Mouse (Mus musculus): ENCODE results near the gene Cd164. TPM values are rescaled to one million over a fixed set of nuclear protein-coding genes. Genes with fewer than 3 reads are reported as not detected.

The Cd164 gene
- polyA plus RNA-seq, 1 experiment from 2014 or later, result 154 TPM

DNA sequence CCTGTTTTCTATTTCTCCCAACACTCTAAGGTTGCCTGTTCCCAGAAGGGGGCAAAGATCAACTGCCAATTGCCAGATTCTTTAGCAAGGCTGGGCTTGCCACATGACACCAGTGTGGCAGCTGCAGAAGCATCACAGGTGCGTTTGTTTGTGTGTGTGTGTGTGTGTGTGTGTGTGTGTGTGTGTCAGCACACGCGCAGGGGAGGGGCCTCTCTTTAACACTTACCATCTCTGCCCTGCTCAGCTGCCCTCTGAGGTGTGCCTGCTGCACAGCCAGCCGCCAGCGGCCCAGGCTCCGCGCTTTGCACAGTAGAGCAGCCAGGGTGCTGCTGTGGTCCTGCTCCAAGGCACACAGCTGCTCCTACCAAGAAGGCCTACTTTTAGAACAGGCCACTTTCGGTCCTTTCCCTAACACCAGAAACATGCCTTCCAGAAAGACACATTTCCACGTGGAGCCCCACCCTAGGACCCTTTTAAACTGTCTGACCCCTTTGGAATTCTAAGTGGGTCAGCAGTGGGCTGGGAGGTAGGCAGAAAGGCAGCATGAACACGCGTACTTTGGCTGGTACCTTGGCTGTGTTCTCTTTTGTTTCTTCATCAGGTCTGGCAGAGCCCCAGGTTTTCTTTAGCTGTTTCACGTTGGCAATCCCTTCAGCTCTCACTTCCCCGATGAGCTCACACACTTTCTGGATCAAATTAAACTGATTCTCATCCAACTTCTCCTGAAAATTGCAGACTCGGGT lies 33.8 kb downstream of the Cd164 start:
- Histone ChIP-seq H3K27ac (peak overlapping the region; percentile 68), H3K9ac (no peak overlapping the region), H3K4me2 (0 out of 2 replicates have a peak overlapping the region, but pooled peaks have one; percentile 2), H3K4me1 (peaks cover 27% of the 10 kb centered on the region), H3K4me3 (no peak overlapping the region), H3K9me3 (0 out of 2 replicates have a peak, but pooled peaks cover 6% of the 10 kb centered on the region), H3K36me3 (0 out of 2 replicates have a peak, but pooled peaks cover 4% of the 10 kb centered on the region), H3K27me3 (no peaks in the 10 kb centered on the region)
- peak; percentile 43; the same call in 1 of the 2 replicates for ATAC-seq (ENCODE audit: insufficient number of reproducible peaks, insufficient read depth, low FRiP score, low TSS enrichment, low read depth)
- 26% methylated on average over 14 of the region's 14 CpGs for WGBS

GRCm38 (mm10) chr10:41553711-41554110 lies 34.5 kb downstream of the Cd164 start:
- Histone ChIP-seq H3K36me3 (0 out of 2 replicates have a peak, but pooled peaks cover 4% of the 10 kb centered on the region), H3K4me2 (no peak overlapping the region), H3K27me3 (no peaks in the 10 kb centered on the region), H3K4me3 (no peak overlapping the region), H3K9ac (no peak overlapping the region), H3K27ac (peak overlapping the region; percentile 36; the same call in 1 of the 2 replicates), H3K4me1 (peaks cover 27% of the 10 kb centered on the region), H3K9me3 (0 out of 2 replicates have a peak, but pooled peaks cover 6% of the 10 kb centered on the region)
- ATAC-seq (ENCODE audit: insufficient number of reproducible peaks, insufficient read depth, low FRiP score, low TSS enrichment, low read depth), result no peak
- WGBS, result 67% methylated on average over 4 of the region's 4 CpGs

DNA sequence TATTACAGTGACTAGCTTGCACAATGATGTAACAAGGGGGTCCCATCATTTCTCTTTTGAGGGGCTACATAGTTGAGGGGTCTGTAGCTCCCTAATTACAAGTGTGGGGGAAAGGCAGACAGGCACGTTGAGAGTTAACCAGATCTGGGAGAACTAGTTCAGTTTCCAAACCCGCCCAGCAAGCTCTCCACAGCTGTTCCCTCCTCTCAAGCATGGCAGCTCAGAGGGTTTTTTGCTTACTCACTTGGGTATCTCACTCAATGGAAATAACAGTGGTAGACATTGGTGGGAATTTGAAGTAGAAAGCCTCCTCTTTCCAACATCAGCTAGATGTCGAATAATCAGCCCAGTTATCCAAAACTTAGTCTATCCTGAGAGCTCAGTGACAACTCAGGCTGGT lies 35.9 kb downstream of the Cd164 start:
- Histone ChIP-seq H3K4me3 (no peak overlapping the region), H3K27me3 (no peaks in the 10 kb centered on the region), H3K36me3 (no peaks in the 10 kb centered on the region), H3K9me3 (peaks cover 3% of the 10 kb centered on the region; the same call in 1 of the 2 replicates), H3K27ac (no peak overlapping the region), H3K4me1 (peaks cover 27% of the 10 kb centered on the region), H3K9ac (no peak overlapping the region), H3K4me2 (no peak overlapping the region)
- no peak for ATAC-seq (ENCODE audit: insufficient number of reproducible peaks, insufficient read depth, low FRiP score, low TSS enrichment, low read depth)
- 77% methylated on average over 3 of the region's 3 CpGs for WGBS

GRCm38 (mm10) chr10:41558401-41558800 lies 39.2 kb downstream of the Cd164 start:
- 89% methylated on average over 1 of the region's 1 CpGs for WGBS
- Histone ChIP-seq H3K36me3 (no peaks in the 10 kb centered on the region), H3K9ac (no peak overlapping the region), H3K9me3 (peaks cover 13% of the 10 kb centered on the region; the same call in 1 of the 2 replicates), H3K27me3 (no peaks in the 10 kb centered on the region), H3K4me2 (no peak overlapping the region), H3K4me1 (peaks cover 5% of the 10 kb centered on the region), H3K4me3 (no peak overlapping the region), H3K27ac (no peak overlapping the region)
- ATAC-seq (ENCODE audit: insufficient number of reproducible peaks, insufficient read depth, low FRiP score, low TSS enrichment, low read depth), result no peak

DNA sequence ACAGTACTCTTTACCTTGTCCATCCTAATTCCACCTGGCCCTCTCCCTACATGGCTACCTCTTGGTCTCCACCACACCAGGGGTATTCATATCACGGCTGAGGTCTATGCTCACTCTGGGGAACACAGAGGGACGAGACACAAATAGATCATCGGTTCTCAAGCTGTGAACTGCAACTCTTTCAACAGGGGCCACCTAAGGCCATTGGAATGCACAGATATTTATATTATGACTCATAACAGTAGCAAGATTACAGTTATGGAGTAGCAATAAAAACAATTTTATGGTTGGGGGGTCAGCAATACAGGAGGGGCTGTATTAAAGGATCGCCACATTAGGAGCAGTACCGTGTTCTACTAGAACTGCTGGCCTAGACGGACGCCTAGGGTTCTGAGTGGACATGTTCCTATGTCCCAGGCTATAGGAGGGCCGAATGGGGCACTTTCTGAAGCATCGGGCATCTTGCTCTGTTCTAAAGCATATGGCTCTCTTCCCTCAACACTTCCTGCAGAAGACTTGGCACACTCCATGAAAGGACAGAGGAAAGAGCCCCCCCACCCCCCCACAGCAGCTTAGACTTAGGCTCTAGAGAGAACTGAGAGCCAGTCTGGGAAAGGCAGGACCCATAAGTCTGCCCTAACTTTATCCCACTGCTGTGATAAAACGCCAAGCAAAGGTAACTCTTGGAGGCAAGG lies 42.6 kb downstream of the Cd164 start:
- Histone ChIP-seq H3K4me1 (0 out of 2 replicates have a peak, but pooled peaks cover 2% of the 10 kb centered on the region), H3K9ac (no peak overlapping the region), H3K4me2 (no peak overlapping the region), H3K27me3 (no peaks in the 10 kb centered on the region), H3K27ac (no peak overlapping the region), H3K9me3 (peaks cover 13% of the 10 kb centered on the region; the same call in 1 of the 2 replicates), H3K4me3 (no peak overlapping the region), H3K36me3 (no peaks in the 10 kb centered on the region)
- ATAC-seq (ENCODE audit: insufficient number of reproducible peaks, insufficient read depth, low FRiP score, low TSS enrichment, low read depth), result no peak
- 89% methylated on average over 10 of the region's 10 CpGs for WGBS

GRCm38 (mm10) chr10:41565141-41565540 lies 45.9 kb downstream of the Cd164 start:
- Histone ChIP-seq H3K4me3 (no peak overlapping the region), H3K27me3 (no peaks in the 10 kb centered on the region), H3K27ac (no peak overlapping the region), H3K9me3 (peaks cover 9% of the 10 kb centered on the region; the same call in 1 of the 2 replicates), H3K4me2 (no peak overlapping the region), H3K36me3 (no peaks in the 10 kb centered on the region), H3K4me1 (0 out of 2 replicates have a peak, but pooled peaks cover 3% of the 10 kb centered on the region), H3K9ac (no peak overlapping the region)
- no peak for ATAC-seq (ENCODE audit: insufficient number of reproducible peaks, insufficient read depth, low FRiP score, low TSS enrichment, low read depth)
- 33% methylated on average over 5 of the region's 5 CpGs for WGBS

GRCm38 (mm10) chr10:41568306-41568705 lies 49.1 kb downstream of the Cd164 start:
- Histone ChIP-seq H3K27me3 (no peaks in the 10 kb centered on the region), H3K4me1 (peaks cover 9% of the 10 kb centered on the region), H3K4me2 (no peak overlapping the region), H3K9me3 (no peaks in the 10 kb centered on the region), H3K36me3 (no peaks in the 10 kb centered on the region), H3K4me3 (no peak overlapping the region), H3K9ac (no peak overlapping the region), H3K27ac (no peak overlapping the region; the same call in 1 of the 2 replicates)
- no peak for ATAC-seq (ENCODE audit: insufficient number of reproducible peaks, insufficient read depth, low FRiP score, low TSS enrichment, low read depth)
- WGBS, result 23% methylated on average over 3 of the region's 3 CpGs

DNA sequence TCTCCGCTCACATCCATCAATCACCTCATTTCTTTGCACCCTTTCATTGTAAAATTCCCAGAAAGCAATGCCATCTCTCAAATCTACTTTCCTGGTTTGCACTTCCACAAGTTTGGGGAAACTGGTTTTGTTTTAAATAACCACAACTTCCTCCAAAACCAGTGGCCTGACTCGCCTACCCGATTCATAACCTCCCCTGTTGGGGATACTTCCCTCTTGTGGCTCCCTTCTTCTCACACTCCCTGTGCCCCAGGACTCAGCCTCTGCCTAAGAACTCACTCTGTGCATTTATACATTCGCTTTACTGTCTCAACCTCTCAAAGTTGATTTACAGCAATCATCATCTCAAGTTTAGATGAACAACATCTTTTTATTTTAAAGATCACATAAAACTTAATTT lies 51.9 kb downstream of the Cd164 start:
- H3K4me1 ChIP-seq, result peaks cover 14% of the 10 kb centered on the region
- 86% methylated on average over 4 of the region's 4 CpGs for WGBS
- no peaks in the 10 kb centered on the region for H3K27me3 ChIP-seq
- H3K9me3 ChIP-seq, result no peaks in the 10 kb centered on the region
- no peak overlapping the region for H3K9ac ChIP-seq
- no peaks in the 10 kb centered on the region for H3K36me3 ChIP-seq
- H3K4me3 ChIP-seq, result no peak overlapping the region
- no peak for ATAC-seq (ENCODE audit: insufficient number of reproducible peaks, insufficient read depth, low FRiP score, low TSS enrichment, low read depth)
- H3K4me2 ChIP-seq, result no peak overlapping the region
- H3K27ac ChIP-seq, result no peak overlapping the region

GRCm38 (mm10) chr10:41572274-41572673 lies 53.1 kb downstream of the Cd164 start:
- no peak for ATAC-seq (ENCODE audit: insufficient number of reproducible peaks, insufficient read depth, low FRiP score, low TSS enrichment, low read depth)
- 79% methylated on average over 4 of the region's 4 CpGs for WGBS
- Histone ChIP-seq H3K4me2 (no peak overlapping the region), H3K9ac (no peak overlapping the region), H3K4me1 (peaks cover 15% of the 10 kb centered on the region), H3K27me3 (no peaks in the 10 kb centered on the region), H3K36me3 (no peaks in the 10 kb centered on the region), H3K9me3 (no peaks in the 10 kb centered on the region), H3K4me3 (no peak overlapping the region), H3K27ac (no peak overlapping the region)

DNA sequence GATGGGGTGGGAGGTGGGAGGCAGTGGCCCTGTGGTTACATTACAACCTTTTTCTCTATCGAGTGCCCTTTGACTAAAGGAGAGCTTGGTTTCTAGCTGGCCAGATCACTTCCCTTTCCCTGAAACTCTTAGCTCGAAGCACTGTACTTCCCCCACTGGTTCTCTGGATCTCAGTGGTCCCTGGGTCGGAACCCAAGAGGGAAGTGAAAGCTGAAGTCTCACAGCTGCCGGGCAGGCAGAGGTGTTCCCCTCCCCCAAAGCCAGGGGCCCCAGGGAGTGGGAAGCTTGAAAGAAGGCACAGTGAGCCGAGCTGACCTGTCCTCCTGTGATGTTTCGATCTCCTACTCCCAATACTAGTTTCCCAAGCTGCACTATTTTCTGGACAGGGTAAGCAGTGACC lies 54.0 kb downstream of the Cd164 start:
- Histone ChIP-seq H3K36me3 (no peaks in the 10 kb centered on the region), H3K27me3 (no peaks in the 10 kb centered on the region), H3K9ac (no peak overlapping the region), H3K27ac (no peak overlapping the region), H3K4me1 (peaks cover 15% of the 10 kb centered on the region), H3K9me3 (no peaks in the 10 kb centered on the region), H3K4me2 (no peak overlapping the region), H3K4me3 (no peak overlapping the region)
- ATAC-seq (ENCODE audit: insufficient number of reproducible peaks, insufficient read depth, low FRiP score, low TSS enrichment, low read depth), result no peak
- 20% methylated on average over 6 of the region's 6 CpGs for WGBS

DNA sequence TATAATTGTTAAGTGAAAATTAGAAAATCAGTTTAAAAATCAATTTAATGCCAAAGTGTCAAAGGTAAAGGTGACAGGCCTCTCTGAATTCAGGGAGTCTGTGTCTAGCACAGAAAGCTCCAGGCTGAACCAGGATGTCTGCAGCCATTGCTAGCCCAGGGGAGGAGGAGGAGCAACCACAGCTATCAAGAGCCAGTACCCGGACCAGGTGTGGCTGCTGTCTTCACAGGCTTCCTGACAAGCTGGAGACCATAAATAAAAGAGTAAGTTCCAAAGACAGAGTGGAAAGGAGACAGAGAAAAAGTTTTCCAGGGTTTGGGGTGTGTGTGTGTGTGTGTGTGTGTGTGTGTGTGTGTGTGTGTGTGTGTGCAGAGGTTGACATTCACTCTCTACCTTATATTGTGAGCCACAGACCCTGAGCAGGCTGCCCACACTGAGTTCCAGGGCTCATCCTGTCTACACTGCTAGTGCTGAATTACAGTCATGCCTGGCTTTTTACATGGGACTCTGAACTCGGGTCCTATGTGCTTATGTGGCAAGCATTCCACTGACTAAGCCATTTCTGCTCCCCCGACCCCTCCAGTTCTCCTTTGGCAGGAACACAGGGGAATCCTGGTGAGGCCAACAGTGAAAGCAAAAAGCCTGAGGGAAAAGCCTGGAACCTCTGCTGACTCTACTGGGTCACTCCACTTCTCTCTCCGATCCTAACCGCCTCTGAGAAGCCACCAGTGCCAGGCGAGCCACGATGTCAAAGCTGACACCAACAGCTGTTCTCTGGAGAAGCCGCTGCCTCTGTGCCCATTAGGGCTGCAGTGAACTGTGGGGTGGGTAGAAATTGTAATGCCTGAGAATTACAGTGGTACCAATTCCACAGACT lies 56.5 kb downstream of the Cd164 start:
- 63% methylated on average over 8 of the region's 8 CpGs for WGBS
- Histone ChIP-seq H3K9ac (no peak overlapping the region), H3K4me2 (no peak overlapping the region), H3K27ac (no peak overlapping the region), H3K4me3 (no peak overlapping the region), H3K9me3 (no peaks in the 10 kb centered on the region), H3K4me1 (peaks cover 15% of the 10 kb centered on the region), H3K36me3 (no peaks in the 10 kb centered on the region), H3K27me3 (no peaks in the 10 kb centered on the region)
- no peak for ATAC-seq (ENCODE audit: insufficient number of reproducible peaks, insufficient read depth, low FRiP score, low TSS enrichment, low read depth)
